Mouse (Mus musculus): Measurements from ENCODE around the gene Slc4a7.

The Slc4a7 gene

DNA sequence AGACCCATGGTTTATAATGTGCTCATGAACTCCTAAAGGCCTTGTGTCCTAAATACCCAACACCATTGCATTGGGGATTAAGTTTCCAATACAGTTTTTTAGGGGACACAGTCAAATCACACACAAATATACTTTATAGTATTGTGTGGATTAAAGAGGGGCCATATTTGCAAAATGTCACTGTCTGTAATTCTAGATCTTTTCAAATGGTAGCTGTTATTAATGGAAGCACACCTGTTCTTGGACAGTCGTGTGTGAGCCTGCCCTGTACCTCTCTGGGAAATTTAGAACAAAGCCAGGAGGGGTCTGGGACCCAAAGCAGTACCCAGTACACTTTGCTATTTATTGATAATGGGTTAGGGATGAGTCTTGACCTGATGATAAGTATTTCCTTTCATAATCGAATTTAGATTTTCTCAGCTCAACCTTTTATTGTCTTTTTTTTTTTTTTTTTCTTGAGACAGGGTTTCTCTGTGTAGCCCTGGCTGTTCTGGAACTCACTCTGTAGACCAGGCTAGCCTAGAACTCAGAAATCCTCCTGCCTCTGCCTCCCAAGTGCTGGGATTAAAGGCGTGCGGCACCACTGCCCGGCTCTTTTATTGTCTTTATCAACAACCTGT lies at the start of gene Slc4a7:
Gene Slc4a7, plus strand, starts transcription at position 570 of the 620 bp plus-strand sequence.
- no peak for DNase-seq

DNA sequence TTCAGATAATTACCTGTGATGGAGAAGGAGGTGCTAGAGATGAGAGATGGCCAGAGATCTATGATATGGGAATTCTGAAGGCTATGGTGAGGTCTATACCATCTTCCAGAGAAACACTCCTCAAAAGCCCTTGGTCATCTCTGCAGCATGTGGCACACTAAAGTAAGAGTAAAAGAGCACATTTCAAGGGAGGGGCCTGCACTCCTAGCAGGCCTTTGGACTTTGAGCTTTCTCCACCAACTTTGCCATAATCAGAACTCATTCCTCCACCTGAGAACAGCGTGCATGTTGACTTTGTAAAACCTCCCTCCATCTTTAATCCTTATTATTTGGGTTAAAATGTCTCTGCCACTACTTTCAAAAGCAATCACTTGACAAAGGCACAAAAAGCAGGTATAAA lies 31.5 kb upstream of the Slc4a7 start:
- no peak for DNase-seq

DNA sequence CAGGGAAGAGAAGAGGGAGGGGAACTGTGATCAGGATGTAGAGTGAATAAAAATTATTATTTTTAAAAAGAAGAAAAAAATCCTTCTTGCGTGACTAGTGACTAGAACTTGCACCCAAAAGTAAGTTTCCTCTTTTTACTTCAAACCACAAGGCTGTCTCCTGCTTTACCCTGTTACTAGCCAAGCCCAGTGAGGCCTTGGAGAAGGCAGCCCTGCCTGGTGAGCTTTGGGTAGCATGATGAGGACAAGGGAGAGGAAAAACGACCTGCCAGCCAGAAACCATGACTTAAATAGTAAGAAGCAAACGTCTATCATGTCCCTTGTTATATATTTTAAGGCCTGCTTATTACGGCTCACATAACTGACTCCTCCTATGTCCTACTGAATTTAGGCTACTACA lies 20.5 kb upstream of the Slc4a7 start:
- no peak for DNase-seq

DNA sequence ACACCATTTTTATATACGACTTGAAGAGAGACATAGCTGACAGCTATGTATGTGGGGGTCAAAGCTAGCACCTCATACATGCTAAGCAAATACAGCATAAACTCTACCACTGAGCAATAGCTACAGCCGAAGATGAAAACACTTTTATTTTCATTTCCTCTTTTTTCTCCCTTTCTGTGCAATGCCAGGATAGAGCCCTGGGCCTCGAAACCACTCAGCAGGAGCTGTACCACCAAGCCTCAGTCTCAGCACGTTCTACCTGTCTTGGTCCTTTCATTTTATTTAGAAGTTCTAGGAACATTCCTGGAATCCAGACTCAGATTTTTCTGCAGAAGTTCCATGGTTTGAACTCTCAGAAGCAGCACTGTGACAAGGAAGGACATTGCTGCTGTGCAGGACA lies 17.3 kb upstream of the Slc4a7 start:
- DNase-seq: no peak

DNA sequence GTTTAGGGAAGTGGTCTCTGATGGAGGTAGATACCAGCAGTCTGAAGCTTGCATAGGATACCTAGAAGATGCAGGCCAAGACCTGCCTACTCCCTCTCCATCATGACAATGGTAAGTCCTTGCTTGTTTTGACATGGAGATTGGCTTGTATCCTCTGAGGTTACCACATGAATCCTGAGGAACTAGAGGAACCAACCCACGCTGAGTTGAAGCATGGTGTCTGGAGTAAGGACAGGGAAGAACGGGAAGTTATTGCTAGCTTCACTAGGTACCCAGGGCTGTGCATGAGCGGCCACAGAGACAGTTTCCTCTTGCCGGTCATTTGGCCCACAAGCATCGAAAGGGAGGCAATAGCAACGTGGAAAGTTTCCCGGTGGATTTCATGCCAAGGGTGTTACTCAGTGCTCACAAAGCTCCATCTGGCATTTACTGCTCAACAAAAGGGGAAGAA lies 16.0 kb upstream of the Slc4a7 start:
- DNase-seq: no peak

DNA sequence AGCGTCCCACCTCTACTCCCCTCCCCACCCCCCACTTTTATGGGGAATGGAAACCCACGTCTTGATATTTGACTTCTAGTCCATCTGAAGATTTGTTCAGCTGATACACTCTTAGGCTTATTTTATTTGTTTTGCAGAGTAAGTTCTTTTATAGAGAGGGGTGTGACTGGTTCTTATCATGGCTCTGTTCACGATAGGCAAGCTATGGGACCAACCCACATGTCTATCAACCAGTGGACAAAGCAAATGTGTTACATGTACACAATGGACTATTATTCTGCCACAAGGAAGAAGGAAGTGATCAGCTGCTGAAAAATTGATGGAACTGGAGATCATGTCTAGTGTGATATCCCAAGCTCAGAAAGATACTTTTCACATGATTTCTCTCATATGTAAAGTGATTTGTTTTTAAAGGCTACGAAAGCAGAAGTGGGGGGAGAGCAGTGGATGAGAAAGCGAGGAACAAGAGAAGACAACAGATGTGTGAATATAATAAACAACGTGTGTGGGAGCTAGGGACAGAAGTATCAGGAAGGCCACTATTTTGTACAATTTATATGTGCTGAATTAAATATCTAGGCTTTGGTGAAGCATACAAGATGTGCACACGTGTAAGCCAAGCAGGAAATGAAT lies 14.7 kb upstream of the Slc4a7 start:
- no peak for DNase-seq

DNA sequence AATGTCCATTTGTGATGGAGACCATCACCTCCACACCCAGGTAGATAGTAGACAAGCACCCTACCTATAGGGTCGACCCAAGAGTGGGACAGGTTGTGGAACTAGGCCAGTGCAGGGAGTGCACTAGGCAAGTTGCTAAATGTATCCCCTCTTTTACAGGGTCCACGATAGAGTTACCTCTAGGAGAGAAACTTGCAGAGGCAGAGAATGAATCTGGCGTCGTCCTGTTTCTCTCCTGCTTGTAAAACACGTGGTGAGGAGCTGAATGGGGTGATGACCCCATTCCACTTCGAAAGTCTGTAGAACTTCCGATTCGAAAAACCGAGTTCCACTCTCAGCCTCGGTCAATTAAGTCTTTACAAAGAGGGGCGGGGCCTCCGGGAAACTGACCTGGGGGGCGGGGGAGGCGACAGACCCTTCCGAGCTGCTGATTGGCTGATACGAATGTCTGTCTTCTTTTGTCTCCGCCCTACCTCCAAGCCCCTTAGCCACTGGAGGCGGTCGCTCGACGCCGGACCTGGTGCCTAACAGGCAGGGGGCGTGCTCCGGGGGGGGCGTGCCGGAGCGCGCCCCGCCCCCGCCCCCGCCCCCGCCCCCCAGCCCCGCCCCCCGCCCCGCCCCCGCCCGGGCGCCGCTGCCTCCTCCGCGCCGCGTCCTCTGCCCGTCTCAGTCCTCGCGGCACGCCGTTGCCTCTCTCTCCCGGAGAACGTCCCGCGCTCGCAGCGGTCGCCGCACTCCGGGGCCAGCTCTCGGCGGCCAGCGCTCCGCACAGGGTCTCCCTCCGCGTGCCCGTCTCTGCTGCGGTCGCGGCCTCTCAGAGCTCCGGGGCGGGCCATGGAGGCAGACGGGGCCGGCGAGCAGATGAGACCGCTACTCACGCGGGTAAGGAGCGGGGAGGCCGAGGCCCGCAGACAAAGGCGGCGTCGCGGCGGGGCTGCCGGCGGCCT lies 593 bp downstream of the Slc4a7 start:
- DNase-seq: peak; percentile 94

DNA sequence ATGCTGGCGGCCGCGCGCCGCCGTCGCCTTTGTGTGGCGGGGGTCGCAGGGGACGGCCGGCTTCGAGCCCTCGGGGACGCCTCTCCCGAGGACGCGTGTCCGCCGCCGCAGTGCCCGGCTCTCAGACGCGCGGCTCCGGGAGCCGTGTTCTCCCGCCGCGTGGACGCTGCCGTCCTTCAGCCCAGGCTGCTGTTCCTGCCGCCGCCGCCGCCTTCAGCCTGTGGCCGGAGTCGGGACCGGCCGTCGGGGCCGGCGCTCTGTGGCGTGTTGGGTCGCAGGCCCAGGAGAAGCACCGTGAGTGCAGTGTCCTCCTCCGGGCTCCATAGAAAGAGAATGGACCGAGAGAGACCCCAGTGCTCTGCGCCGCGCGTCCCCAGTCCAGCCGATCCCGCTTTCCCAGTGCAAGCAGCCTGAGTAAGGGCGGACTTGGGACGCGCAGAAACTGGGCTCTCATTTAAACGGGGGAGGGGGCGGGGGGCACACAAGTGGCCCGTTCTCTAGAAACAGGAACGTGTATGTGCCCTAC lies 1.3 kb downstream of the Slc4a7 start:
- peak; percentile 48 for DNase-seq

DNA sequence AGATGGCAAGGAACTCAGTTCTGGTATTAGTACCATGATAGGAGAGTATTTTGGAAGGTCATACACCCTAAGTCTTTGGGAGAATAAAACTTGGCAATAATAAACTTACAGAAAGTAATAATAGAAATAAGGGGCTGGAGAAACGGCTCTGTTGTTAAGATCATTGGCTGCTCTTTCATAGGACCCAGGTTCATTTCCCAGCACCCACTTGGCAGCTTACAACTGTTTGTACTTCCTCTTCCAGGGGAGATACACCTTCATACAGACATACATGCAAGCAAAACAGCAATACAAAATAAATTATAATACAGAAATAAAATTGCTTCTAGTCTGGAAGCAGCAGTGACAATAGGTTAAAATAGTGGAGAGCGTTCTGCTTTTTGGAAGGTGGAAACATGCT lies 2.6 kb downstream of the Slc4a7 start:
- no peak for DNase-seq

DNA sequence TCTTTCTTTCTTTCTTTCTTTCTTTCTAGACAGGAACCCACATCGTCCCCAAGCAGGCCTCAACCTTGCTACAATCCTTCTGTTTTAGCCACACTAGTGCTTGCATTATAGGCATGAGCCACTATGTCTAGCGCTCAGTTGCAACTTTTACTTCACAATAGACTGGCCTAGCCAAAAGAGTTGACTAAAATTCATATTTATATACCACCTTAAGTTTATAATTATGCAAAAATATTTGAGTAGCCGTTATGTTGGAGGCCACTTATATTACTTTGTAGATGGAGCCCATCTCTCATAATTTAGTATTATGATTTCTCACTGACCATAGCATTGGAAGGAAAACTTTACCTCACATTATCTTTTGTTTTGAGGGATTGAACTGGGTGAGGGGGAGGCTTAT lies 3.0 kb downstream of the Slc4a7 start:
- DNase-seq: no peak

DNA sequence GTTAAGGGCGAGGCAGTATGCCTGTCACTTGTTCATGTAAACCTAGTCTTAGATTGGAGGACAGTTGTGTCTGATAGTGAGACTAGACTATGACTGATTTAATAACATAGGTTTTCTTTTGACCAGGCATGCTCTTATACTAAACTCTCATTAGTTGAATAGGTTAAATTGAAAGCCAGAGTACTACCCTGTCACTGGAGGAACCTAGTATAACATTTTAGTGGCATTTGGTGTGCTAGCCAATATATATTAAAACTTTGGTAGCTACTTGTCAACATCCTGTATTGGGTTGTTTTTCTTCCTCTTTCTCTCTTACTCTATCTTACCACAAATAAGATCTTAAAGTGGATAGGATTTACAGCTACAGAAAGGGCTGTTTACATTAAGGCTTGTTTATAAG lies 4.3 kb downstream of the Slc4a7 start:
- DNase-seq: no peak

DNA sequence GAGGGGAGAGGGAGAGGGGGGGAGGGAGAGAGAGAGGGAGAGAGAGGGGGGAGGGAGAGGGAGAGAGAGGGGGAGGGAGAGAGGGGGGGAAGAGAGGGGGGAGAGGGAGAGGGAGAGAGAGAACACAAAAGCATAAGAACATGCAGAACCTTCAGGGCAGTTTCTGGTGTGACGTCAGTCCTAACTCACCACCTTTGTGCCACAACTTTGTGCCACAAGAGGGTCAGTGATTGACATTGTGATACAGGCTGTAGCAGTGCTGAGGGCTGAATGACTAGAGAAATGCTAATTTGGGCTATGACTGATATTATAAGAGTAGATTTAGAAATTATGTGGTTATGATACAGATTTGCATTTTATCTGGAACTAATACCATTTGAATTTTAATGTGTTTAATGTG lies 5.0 kb downstream of the Slc4a7 start:
- DNase-seq: no peak

DNA sequence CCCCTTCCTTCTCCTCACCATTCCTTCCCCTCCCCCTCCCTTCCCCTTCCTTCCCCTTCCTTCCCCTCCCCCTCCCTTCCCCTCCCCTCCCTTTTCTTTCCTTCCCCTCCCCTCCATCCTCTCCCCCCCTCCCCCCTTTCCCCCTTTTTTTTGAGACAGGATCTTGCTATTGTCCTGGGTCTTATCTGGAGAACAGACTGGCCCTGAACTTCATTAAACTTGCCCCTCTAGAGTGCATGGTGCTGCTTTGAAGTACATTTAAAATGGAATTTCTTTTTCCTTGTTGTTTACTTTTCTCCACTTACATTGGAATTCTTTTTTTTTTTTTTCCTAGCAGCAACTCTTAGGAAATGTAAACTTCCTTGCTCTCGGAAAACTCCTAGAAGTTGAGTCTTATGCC lies 6.9 kb downstream of the Slc4a7 start:
- DNase-seq: no peak

DNA sequence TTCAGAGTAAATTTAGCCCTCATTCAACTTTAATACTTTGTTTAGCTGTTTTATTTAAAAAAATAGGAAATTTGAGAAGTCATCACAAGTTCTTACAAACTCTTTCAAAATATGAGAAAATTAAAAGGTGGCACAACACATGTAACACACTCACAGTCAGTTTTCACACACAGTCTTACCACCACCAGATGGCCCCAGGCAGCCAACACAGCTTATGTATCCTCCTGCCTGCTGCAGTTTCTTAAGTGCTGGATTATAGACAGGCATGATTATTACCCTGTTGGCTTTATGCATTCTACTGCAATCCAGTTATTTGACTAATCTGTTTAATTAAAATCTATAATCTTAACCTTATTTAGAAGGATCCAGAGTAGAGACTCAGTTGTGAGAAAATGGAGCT lies 12.1 kb downstream of the Slc4a7 start:
- DNase-seq: no peak

DNA sequence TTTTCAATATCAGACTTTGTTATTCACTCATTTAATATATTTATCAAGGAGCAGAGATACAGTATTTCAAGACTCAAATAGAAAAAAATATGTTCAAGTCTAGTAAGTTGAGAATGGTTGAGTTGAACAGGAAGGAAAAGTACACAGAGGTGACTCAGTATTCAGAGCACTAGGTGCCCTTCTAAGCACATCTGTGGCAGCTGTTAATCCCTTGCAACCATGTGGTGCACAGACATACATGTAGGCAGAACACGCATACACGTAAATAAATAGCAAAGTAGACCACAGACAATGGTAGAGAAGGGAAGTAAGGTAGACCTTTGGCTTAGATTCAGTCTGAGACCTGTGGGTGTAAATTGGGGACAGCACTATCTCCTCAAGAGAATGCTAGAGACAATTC lies 13.7 kb downstream of the Slc4a7 start:
- no peak for DNase-seq

DNA sequence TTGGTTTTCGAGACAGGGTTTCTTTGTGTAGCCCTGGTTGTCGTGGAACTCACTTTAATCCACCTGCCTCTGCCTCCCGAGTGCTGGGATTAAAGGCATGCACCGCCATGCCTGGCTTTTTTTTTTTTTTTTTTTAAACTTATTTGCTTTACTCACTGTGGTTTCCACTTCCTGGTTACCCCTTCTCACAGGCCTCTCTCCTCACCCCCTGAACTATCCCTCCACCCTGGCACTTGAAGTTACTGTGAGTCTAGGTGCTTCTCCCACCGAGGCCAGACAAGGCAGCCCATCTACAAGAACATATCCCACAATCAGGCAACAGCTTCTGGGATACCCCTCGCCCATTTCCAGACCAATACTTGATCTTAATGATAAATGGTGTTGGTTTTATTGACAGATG lies 14.8 kb downstream of the Slc4a7 start:
- no peak for DNase-seq

DNA sequence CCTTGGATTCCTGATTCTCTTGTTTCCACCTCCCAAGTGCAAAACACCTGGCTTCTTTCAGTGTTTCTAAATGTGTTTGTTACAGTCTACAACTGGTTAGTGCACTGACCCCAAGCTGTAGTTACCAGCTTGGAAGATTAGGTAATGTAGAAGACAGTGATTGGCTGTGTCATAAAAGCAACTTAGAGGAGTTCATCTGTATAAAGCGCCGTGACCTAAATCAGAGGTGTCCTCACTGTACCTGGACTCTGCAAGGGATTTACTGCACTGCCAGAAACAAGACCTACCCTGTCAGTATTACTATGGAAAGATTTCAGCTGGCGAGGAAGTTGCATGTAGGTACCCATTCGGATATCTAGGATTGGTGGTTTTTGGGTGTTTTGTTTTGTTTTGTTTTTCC lies 16.5 kb downstream of the Slc4a7 start:
- DNase-seq: no peak

DNA sequence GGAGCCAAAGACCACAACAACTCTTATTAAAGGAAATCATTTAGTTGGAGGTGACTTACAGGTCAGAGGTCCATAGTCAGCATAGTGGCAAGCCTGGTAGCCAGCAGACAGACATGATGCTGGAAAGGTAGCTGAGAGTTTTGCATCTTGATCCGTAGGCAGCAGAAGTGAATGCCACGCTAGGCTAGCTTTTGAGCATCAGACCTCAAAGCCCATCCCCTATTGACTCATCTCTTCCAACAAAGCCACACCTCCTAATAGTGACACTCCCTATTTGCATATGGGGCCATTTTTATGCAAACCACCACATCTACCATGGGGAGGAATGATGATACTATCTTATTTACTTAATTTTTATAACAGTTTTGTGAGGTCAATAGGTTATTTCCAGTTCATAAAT lies 79.1 kb downstream of the Slc4a7 start:
- no peak for DNase-seq

DNA sequence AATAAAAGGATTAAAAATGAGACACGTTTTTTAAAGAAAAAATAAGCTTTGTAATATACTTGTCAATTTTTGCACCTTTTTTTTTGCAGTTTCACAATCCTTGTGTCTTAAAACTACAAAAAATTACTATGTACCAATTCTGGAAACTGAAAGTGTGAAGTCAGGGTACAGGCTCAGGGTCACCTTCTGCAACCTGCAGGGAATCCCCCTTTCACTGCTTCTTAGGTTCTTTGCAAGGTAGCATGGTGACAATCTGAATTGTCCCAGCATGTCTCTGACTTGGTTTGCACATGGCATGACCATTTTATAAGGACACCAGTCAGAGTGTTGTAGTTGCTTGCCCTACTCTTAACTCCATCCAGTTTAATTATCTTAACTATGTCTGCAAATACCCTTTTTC lies 82.1 kb downstream of the Slc4a7 start:
- no peak for DNase-seq

DNA sequence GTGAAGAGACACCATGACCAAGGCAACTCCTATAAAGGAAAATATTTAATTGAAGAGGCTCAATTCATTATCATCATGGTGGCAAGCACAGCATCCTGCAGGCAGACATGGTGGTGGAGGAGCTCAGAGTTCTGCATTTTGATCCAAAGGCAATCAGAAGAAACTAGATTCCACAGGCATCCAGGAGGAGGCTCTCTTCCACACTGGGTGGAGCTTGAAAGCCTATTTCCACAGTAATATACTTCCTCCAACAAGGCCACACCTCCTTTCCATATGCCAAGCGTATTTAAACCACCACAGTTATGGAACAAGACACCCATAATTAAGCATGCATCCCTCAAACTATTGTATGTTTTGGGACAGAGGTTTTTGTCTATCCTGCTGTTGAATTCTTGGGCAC lies 84.9 kb downstream of the Slc4a7 start:
- DNase-seq: no peak

DNA sequence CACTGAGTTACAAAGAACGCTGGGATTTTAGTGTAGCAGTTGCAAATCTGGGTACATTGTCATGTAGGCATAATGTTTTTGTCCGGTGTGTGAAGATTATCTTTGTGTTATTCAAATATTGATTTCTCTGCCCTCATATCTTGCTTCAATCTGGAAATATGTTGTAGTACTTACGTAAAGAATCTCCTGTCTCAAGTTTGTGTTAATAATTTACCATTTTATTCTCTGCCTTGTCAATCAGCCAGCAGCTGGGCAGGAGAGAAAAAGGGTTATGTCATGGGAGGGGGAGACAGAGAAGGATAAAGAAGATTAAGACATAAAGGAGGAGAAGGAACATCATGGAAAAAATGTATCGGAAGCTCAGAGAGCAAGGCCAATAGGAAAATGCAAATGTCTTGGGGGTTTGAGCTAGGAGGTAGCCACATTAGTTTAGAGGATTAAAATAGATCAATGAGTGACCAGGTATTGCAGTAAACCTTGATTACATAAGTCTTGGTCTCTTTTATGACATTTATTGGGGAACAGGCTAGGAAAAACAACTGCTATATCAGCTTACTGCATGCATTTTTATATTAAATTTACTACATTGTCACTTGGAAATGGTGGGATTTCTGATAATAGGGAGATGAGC lies 87.9 kb downstream of the Slc4a7 start:
- DNase-seq: no peak

DNA sequence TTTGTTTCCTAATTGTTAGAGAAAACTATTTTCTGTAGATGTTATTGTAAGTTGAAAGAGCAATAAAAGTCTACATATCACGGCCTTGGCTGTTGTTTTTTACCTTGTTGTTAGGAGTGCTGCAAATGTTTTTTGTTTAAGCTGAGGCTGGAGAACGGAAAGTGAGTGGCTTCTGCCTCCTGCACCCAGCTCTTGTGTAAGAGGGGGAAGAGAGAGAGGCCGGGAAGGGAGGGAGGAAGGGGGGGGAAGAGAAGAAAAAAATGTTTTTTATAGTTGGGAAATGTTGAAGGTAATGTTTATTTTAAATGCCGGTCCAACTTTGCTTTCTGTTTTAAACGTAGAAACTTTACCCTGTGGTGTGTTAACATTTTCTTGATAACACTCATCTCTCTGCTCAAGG lies 97.8 kb downstream of the Slc4a7 start:
- DNase-seq: no peak

DNA sequence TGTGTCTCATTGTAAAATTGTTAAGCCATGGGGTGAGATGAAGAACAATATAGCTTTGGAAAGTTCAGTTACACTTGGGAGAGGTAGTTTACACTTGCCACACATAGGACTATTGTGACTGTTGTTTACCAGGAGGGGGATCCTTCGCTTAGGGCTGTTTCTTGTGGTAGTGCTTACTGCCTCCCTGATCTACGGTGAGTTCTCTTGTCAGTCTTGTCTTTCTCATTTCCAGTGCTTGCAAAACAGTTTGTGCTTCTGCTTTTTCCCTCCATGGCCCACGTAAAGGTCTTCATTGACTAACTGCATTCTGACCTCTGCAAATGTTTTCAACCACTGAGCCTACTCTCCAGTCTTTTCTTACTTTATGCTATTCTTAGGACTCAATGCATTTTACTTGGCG lies 98.3 kb downstream of the Slc4a7 start:
- DNase-seq: no peak
